In genomic region chr10:97087286-97087685, GRCm38 (mm10) we compare ENCODE assay signal across 14 mouse cellular contexts.
DNase-seq lines count a peak whose midpoint lies in the region; ATAC-seq and TF ChIP-seq lines count a peak whose summit lies in the region.
"Had no signal": no experiment of that assay in that cellular context is flagged by ENCODE, and none has a peak within 500 bp of the region (broad histone marks: within the 10 kb centered on the region; RNA-seq: fewer than 3 reads in every experiment).

No protein-coding gene starts in this region.

- 25% methylated on average over 5 of the region's 5 CpGs for WGBS in embryonic facial prominence, embryonic 12.5 days
- WGBS in hindbrain, postnatal 0 days: 46% methylated on average over 5 of the region's 5 CpGs

- DNase-seq in layer of hippocampus, adult 9-11 months: peak; percentile 44
- DNase-seq in layer of hippocampus, adult 8-10 months (ENCODE audit: low spot score in 2 of 2): no peak
- DNase-seq in cerebellum, adult 8-10 months: peak; percentile 64
- DNase-seq in hindbrain, postnatal 0 days (ENCODE audit: low spot score): peak; percentile 50
- no peak for DNase-seq in Muller cell, postnatal 12 days (ENCODE audit: inconsistent ontology term)
- DNase-seq: adrenal gland, postnatal 14 days; heart, adult 2 months; heart, postnatal 36 days; lung, postnatal 36 days; right cerebral cortex, postnatal 14 days had no signal

- H3K27ac ChIP-seq in embryonic facial prominence, embryonic 12.5 days: no peak overlapping the region
- no peak overlapping the region for H3K27ac ChIP-seq in hindbrain, postnatal 0 days
- H3K27ac ChIP-seq: heart, adult 2 months; liver, embryonic 15.5 days had no signal

- TF ChIP-seq CTCF in hindbrain, postnatal 0 days (IDR thresholded peaks at IDR 0.05; ENCODE audit: low read depth): no peak

- H3K4me3 ChIP-seq in embryonic facial prominence, embryonic 12.5 days: no peak overlapping the region
- H3K4me3 ChIP-seq in hindbrain, postnatal 0 days (ENCODE audit: low read length): no peak overlapping the region
- H3K4me3 ChIP-seq: heart, adult 2 months; liver, embryonic 15.5 days had no signal

- H3K4me2 ChIP-seq in embryonic facial prominence, embryonic 12.5 days (replicated peaks): no peak overlapping the region
- H3K4me2 ChIP-seq in hindbrain, postnatal 0 days (ENCODE audit: low read depth, low read length): no peak overlapping the region
- H3K4me2 ChIP-seq: liver, embryonic 15.5 days had no signal

- H3K9ac ChIP-seq in embryonic facial prominence, embryonic 12.5 days: no peak overlapping the region
- no peak overlapping the region for H3K9ac ChIP-seq in hindbrain, postnatal 0 days (replicated peaks; ENCODE audit: low read length)
- H3K9ac ChIP-seq: liver, embryonic 15.5 days had no signal

- no peaks in the 10 kb centered on the region for H3K9me3 ChIP-seq in embryonic facial prominence, embryonic 12.5 days
- H3K9me3 ChIP-seq in hindbrain, postnatal 0 days (ENCODE audit: low read length): no peaks in the 10 kb centered on the region
- H3K9me3 ChIP-seq: liver, embryonic 15.5 days had no signal

- H3K27me3 ChIP-seq in embryonic facial prominence, embryonic 12.5 days: no peaks in the 10 kb centered on the region
- no peaks in the 10 kb centered on the region for H3K27me3 ChIP-seq in hindbrain, postnatal 0 days (ENCODE audit: insufficient read depth, low read length)
- H3K27me3 ChIP-seq: liver, embryonic 15.5 days had no signal

- no peaks in the 10 kb centered on the region for H3K36me3 ChIP-seq in embryonic facial prominence, embryonic 12.5 days
- no peaks in the 10 kb centered on the region for H3K36me3 ChIP-seq in hindbrain, postnatal 0 days (ENCODE audit: insufficient read depth, low read length)
- H3K36me3 ChIP-seq: liver, embryonic 15.5 days had no signal

- peak; percentile 67 for ATAC-seq in embryonic facial prominence, embryonic 12.5 days (ENCODE audit: insufficient number of reproducible peaks, insufficient read depth, low FRiP score, low TSS enrichment)
- peak; percentile 68 for ATAC-seq in hindbrain, postnatal 0 days
- ATAC-seq in erythroid progenitor cell, adult 5-6 weeks (replicated peaks; ENCODE audit: low FRiP score, poor library complexity, severe bottlenecking): no peak
- ATAC-seq: midbrain, embryonic 16.5 days had no signal

- no peaks in the 10 kb centered on the region for H3K4me1 ChIP-seq in embryonic facial prominence, embryonic 12.5 days
- no peaks in the 10 kb centered on the region for H3K4me1 ChIP-seq in hindbrain, postnatal 0 days (ENCODE audit: insufficient read depth, low read length)
- H3K4me1 ChIP-seq: liver, embryonic 15.5 days had no signal

Comparison
In these comparisons a context has a peak if more than half of its experiments do, and no peak if none do; other contexts are left out.
1. DNase-seq: peak in layer of hippocampus, adult 9-11 months (single experiment), cerebellum, adult 8-10 months (single experiment) and hindbrain, postnatal 0 days (single experiment); none in layer of hippocampus, adult 8-10 months (0 of 2) and Muller cell, postnatal 12 days (single experiment).